Mouse (Mus musculus): ENCODE data around the gene Olfr1414. TPM values are rescaled to one million over a fixed set of nuclear protein-coding genes. Genes with fewer than 3 reads are reported as not detected.

Gene Olfr1414
- polyA plus RNA-seq, 1 experiment, result not detected

- H3K27me3 ChIP-seq (ENCODE audit: control insufficient read depth, insufficient read depth, low read length), result no peaks in the 10 kb centered on the region
- peaks cover 2% of the 10 kb centered on the region; the same call in 1 of the 2 replicates for H3K36me3 ChIP-seq (ENCODE audit: control insufficient read depth, insufficient read depth, low read length)
- no peak for TF ChIP-seq CTCF (IDR thresholded peaks at IDR 0.05; ENCODE audit: control insufficient read depth, insufficient read depth, insufficient replicate concordance, low read depth, low read length)
- TF ChIP-seq POLR2A (IDR thresholded peaks at IDR 0.05; ENCODE audit: control insufficient read depth, low read depth, low read length), result no peak
- H3K27ac ChIP-seq (ENCODE audit: control insufficient read depth, insufficient read depth, low read depth, low read length), result no peak overlapping the region
- no peaks in the 10 kb centered on the region for H3K4me1 ChIP-seq (ENCODE audit: control insufficient read depth, insufficient read depth, low read length)
- no peak overlapping the region for H3K4me3 ChIP-seq (ENCODE audit: control insufficient read depth, low read depth, low read length)
These were observed 60.0 kb downstream of the Olfr1414 start for GRCm38 (mm10) chr1:92458416-92458815.

GRCm38 (mm10) chr1:92457758-92458157, 60.7 kb downstream of the Olfr1414 start:
- Histone ChIP-seq H3K36me3 (ENCODE audit: control insufficient read depth, insufficient read depth, low read length) (no peaks in the 10 kb centered on the region), H3K27me3 (ENCODE audit: control insufficient read depth, insufficient read depth, low read length) (no peaks in the 10 kb centered on the region), H3K4me3 (ENCODE audit: control insufficient read depth, low read depth, low read length) (no peak overlapping the region), H3K27ac (ENCODE audit: control insufficient read depth, insufficient read depth, low read depth, low read length) (no peak overlapping the region), H3K4me1 (ENCODE audit: control insufficient read depth, insufficient read depth, low read length) (no peaks in the 10 kb centered on the region)
- TF ChIP-seq POLR2A (IDR thresholded peaks at IDR 0.05; ENCODE audit: control insufficient read depth, low read depth, low read length) (no peak), CTCF (IDR thresholded peaks at IDR 0.05; ENCODE audit: control insufficient read depth, insufficient read depth, insufficient replicate concordance, low read depth, low read length) (no peak)

Other genes starting within 250 kb of the Olfr1414 start
- 30.1 and 33.5 TPM in 2 replicates for gene Ndufa10, start 44.8 kb downstream of the Olfr1414 start, polyA plus RNA-seq (2012; rRNA removed)
- not detected in 2 replicates for gene Olfr1416, start 33.5 kb downstream of the Olfr1414 start, polyA plus RNA-seq (2012; rRNA removed)
- gene Olfr1415, start 22.6 kb downstream of the Olfr1414 start, polyA plus RNA-seq (2012; rRNA removed), result not detected in 2 replicates
- gene Olfr1413, start 52.7 kb upstream of the Olfr1414 start, polyA plus RNA-seq (2012; rRNA removed), result 0.49 and 0.66 TPM in 2 replicates
- not detected in 2 replicates for gene Olfr1412, start 67.1 kb upstream of the Olfr1414 start, polyA plus RNA-seq (2012; rRNA removed)
- not detected in 2 replicates for gene Olfr1411, start 75.8 kb upstream of the Olfr1414 start, polyA plus RNA-seq (2012; rRNA removed)
- gene Olfr1410, start 87.1 kb upstream of the Olfr1414 start, polyA plus RNA-seq (2012; rRNA removed), result 0.06 TPM in 2 replicates
- 0.10 and 0.12 TPM in 2 replicates for gene Olfr12, start 99.1 kb upstream of the Olfr1414 start, polyA plus RNA-seq (2012; rRNA removed)
- 246 and 258 TPM in 2 replicates for gene Cops9, start 123.3 kb upstream of the Olfr1414 start, polyA plus RNA-seq (2012; rRNA removed)
- gene Otos, start 130.2 kb upstream of the Olfr1414 start, polyA plus RNA-seq (2012; rRNA removed), result not detected in 2 replicates